Mouse (Mus musculus): ENCODE data around the gene Neurl1a. TPM values are rescaled to one million over a fixed set of nuclear protein-coding genes. Genes with fewer than 3 reads are reported as not detected.
A peak's percentile ranks its signal among the peaks of the same experiment; 100 is the strongest.

Gene Neurl1a
- polyA plus RNA-seq (2015; fragmentation: Nextera tagmentation; extraction: Ambion mirVana) = 4.0 and 4.3 TPM in 2 replicates

GRCm38 (mm10) chr19:47178431-47179271, at the start of gene Neurl1a:
Gene Neurl1a, plus strand, starts transcription at chr19:47178820.
- H3K4me2 ChIP-seq (ENCODE audit: low read depth, low read length) = peak within 1 kb of the TSS; percentile 99
- peak; percentile 70 for ATAC-seq (ENCODE audit: low read depth)
- no peaks in the 10 kb centered on the region for H3K36me3 ChIP-seq (ENCODE audit: control insufficient read depth, insufficient read depth, low read length)
- H3K9ac ChIP-seq (ENCODE audit: low read length) = peak within 1 kb of the TSS; percentile 74
- H3K27me3 ChIP-seq (ENCODE audit: control insufficient read depth, insufficient read depth, low read depth, low read length) = peaks cover 32% of the 10 kb centered on the region
- 1% methylated on average over 68 of the region's 98 CpGs for WGBS
- no peak within 1 kb of the TSS for H3K27ac ChIP-seq (ENCODE audit: low read length)
- H3K4me3 ChIP-seq (ENCODE audit: low read length) = peak within 1 kb of the TSS; percentile 71
- H3K4me1 ChIP-seq (replicated peaks; ENCODE audit: control insufficient read depth, insufficient read depth, low read length) = peaks cover 7% of the 10 kb centered on the region; the same call in 1 of the 2 replicates
- H3K9me3 ChIP-seq (ENCODE audit: control insufficient read depth, low read length) = 0 out of 2 replicates have a peak, but pooled peaks cover 6% of the 10 kb centered on the region

- no peak for ATAC-seq (ENCODE audit: low read depth)
- no peaks in the 10 kb centered on the region for H3K4me1 ChIP-seq (replicated peaks; ENCODE audit: control insufficient read depth, insufficient read depth, low read length)
- no peaks in the 10 kb centered on the region for H3K9me3 ChIP-seq (ENCODE audit: control insufficient read depth, low read length)
- H3K36me3 ChIP-seq (ENCODE audit: control insufficient read depth, insufficient read depth, low read length) = peaks cover 53% of the 10 kb centered on the region
- no peak overlapping the region for H3K4me2 ChIP-seq (ENCODE audit: low read depth, low read length)
- H3K27me3 ChIP-seq (ENCODE audit: control insufficient read depth, insufficient read depth, low read depth, low read length) = no peaks in the 10 kb centered on the region
- H3K4me3 ChIP-seq (ENCODE audit: low read length) = no peak overlapping the region
- no peak overlapping the region for H3K9ac ChIP-seq (ENCODE audit: low read length)
- H3K27ac ChIP-seq (ENCODE audit: low read length) = no peak overlapping the region
- 86% methylated on average over 11 of the region's 11 CpGs for WGBS
Observed at GRCm38 (mm10) chr19:47128835-47129234, 49.8 kb upstream of the Neurl1a start.

- H3K27me3 ChIP-seq (ENCODE audit: control insufficient read depth, insufficient read depth, low read depth, low read length) = no peaks in the 10 kb centered on the region
- no peaks in the 10 kb centered on the region for H3K9me3 ChIP-seq (ENCODE audit: control insufficient read depth, low read length)
- H3K27ac ChIP-seq (ENCODE audit: low read length) = no peak overlapping the region
- peaks cover 50% of the 10 kb centered on the region for H3K36me3 ChIP-seq (ENCODE audit: control insufficient read depth, insufficient read depth, low read length)
- no peaks in the 10 kb centered on the region for H3K4me1 ChIP-seq (replicated peaks; ENCODE audit: control insufficient read depth, insufficient read depth, low read length)
- no peak overlapping the region for H3K9ac ChIP-seq (ENCODE audit: low read length)
- WGBS = 96% methylated on average over 15 of the region's 15 CpGs
- ATAC-seq (ENCODE audit: low read depth) = no peak
- no peak overlapping the region for H3K4me3 ChIP-seq (ENCODE audit: low read length)
- no peak overlapping the region for H3K4me2 ChIP-seq (ENCODE audit: low read depth, low read length)
Observed at GRCm38 (mm10) chr19:47130551-47131125, 48.0 kb upstream of the Neurl1a start.

- 86% methylated on average over 7 of the region's 7 CpGs for WGBS
Observed at GRCm38 (mm10) chr19:47133161-47133560, 45.5 kb upstream of the Neurl1a start.

GRCm38 (mm10) chr19:47135568-47135967, 43.1 kb upstream of the Neurl1a start:
- Histone ChIP-seq H3K27me3 (ENCODE audit: control insufficient read depth, insufficient read depth, low read depth, low read length) (no peaks in the 10 kb centered on the region), H3K9me3 (ENCODE audit: control insufficient read depth, low read length) (no peaks in the 10 kb centered on the region), H3K4me1 (replicated peaks; ENCODE audit: control insufficient read depth, insufficient read depth, low read length) (peaks cover 17% of the 10 kb centered on the region), H3K9ac (ENCODE audit: low read length) (no peak overlapping the region), H3K27ac (ENCODE audit: low read length) (no peak overlapping the region), H3K4me3 (ENCODE audit: low read length) (no peak overlapping the region), H3K36me3 (ENCODE audit: control insufficient read depth, insufficient read depth, low read length) (peaks cover 18% of the 10 kb centered on the region), H3K4me2 (ENCODE audit: low read depth, low read length) (no peak overlapping the region)
- no peak for ATAC-seq (ENCODE audit: low read depth)
- 86% methylated on average over 17 of the region's 17 CpGs for WGBS

More at GRCm38 (mm10) chr19:47133161-47133560, 45.5 kb upstream of the Neurl1a start:
- H3K9me3 ChIP-seq (ENCODE audit: control insufficient read depth, low read length) = no peaks in the 10 kb centered on the region
- H3K27me3 ChIP-seq (ENCODE audit: control insufficient read depth, insufficient read depth, low read depth, low read length) = no peaks in the 10 kb centered on the region
- H3K4me3 ChIP-seq (ENCODE audit: low read length) = no peak overlapping the region
- H3K4me1 ChIP-seq (replicated peaks; ENCODE audit: control insufficient read depth, insufficient read depth, low read length) = peaks cover 13% of the 10 kb centered on the region
- no peak overlapping the region for H3K4me2 ChIP-seq (ENCODE audit: low read depth, low read length)
- no peak overlapping the region for H3K9ac ChIP-seq (ENCODE audit: low read length)
- peaks cover 36% of the 10 kb centered on the region for H3K36me3 ChIP-seq (ENCODE audit: control insufficient read depth, insufficient read depth, low read length)
- H3K27ac ChIP-seq (ENCODE audit: low read length) = no peak overlapping the region
- ATAC-seq (ENCODE audit: low read depth) = no peak

- no peak overlapping the region for H3K27ac ChIP-seq (ENCODE audit: low read length)
- no peak overlapping the region for H3K9ac ChIP-seq (ENCODE audit: low read length)
- no peak overlapping the region for H3K4me3 ChIP-seq (ENCODE audit: low read length)
- no peak for ATAC-seq (ENCODE audit: low read depth)
- no peaks in the 10 kb centered on the region for H3K27me3 ChIP-seq (ENCODE audit: control insufficient read depth, insufficient read depth, low read depth, low read length)
- peaks cover 17% of the 10 kb centered on the region for H3K4me1 ChIP-seq (replicated peaks; ENCODE audit: control insufficient read depth, insufficient read depth, low read length)
- H3K4me2 ChIP-seq (ENCODE audit: low read depth, low read length) = no peak overlapping the region
- H3K36me3 ChIP-seq (ENCODE audit: control insufficient read depth, insufficient read depth, low read length) = peaks cover 12% of the 10 kb centered on the region
- H3K9me3 ChIP-seq (ENCODE audit: control insufficient read depth, low read length) = no peaks in the 10 kb centered on the region
- 77% methylated on average over 5 of the region's 5 CpGs for WGBS
Observed at GRCm38 (mm10) chr19:47136170-47136569, 42.5 kb upstream of the Neurl1a start.

- 29% methylated on average over 6 of the region's 6 CpGs for WGBS
- peak overlapping the region; percentile 94 for H3K27ac ChIP-seq (ENCODE audit: low read length)
- H3K9ac ChIP-seq (ENCODE audit: low read length) = peak overlapping the region; percentile 80
- H3K4me3 ChIP-seq (ENCODE audit: low read length) = peak overlapping the region; percentile 62
- ATAC-seq (ENCODE audit: low read depth) = peak; percentile 39; the same call in 1 of the 2 replicates
- H3K36me3 ChIP-seq (ENCODE audit: control insufficient read depth, insufficient read depth, low read length) = peaks cover 9% of the 10 kb centered on the region; the same call in 1 of the 2 replicates
- no peaks in the 10 kb centered on the region for H3K27me3 ChIP-seq (ENCODE audit: control insufficient read depth, insufficient read depth, low read depth, low read length)
- H3K4me2 ChIP-seq (ENCODE audit: low read depth, low read length) = peak overlapping the region; percentile 79
- H3K4me1 ChIP-seq (replicated peaks; ENCODE audit: control insufficient read depth, insufficient read depth, low read length) = peaks cover 17% of the 10 kb centered on the region
- no peaks in the 10 kb centered on the region for H3K9me3 ChIP-seq (ENCODE audit: control insufficient read depth, low read length)
Observed at GRCm38 (mm10) chr19:47137051-47137581, 41.5 kb upstream of the Neurl1a start.

GRCm38 (mm10) chr19:47137771-47138421, 40.7 kb upstream of the Neurl1a start, which contains the start of gene Calhm2:
Gene Calhm2, minus strand, starts transcription at chr19:47138294.
- peak; percentile 89 for ATAC-seq (ENCODE audit: low read depth)
- Histone ChIP-seq H3K27me3 (ENCODE audit: control insufficient read depth, insufficient read depth, low read depth, low read length) (no peaks in the 10 kb centered on the region), H3K4me1 (replicated peaks; ENCODE audit: control insufficient read depth, insufficient read depth, low read length) (peaks cover 17% of the 10 kb centered on the region), H3K27ac (ENCODE audit: low read length) (peak within 1 kb of the TSS; percentile 94), H3K9me3 (ENCODE audit: control insufficient read depth, low read length) (no peaks in the 10 kb centered on the region), H3K36me3 (ENCODE audit: control insufficient read depth, insufficient read depth, low read length) (peaks cover 8% of the 10 kb centered on the region; the same call in 1 of the 2 replicates), H3K9ac (ENCODE audit: low read length) (peak within 1 kb of the TSS; percentile 80), H3K4me2 (ENCODE audit: low read depth, low read length) (peak within 1 kb of the TSS; percentile 79), H3K4me3 (ENCODE audit: low read length) (peak within 1 kb of the TSS; percentile 62)
- 4% methylated on average over 28 of the region's 28 CpGs for WGBS

Data from lung, embryonic 16.5 days (tissue).